Mouse (Mus musculus): Measurements from ENCODE around the gene Rbfox3. TPM values are rescaled to one million over a fixed set of nuclear protein-coding genes. Genes with fewer than 3 reads are reported as not detected.

Rbfox3 gene
- polyA plus RNA-seq, 1 experiment from 2014 or later = 1.6 TPM

- Histone ChIP-seq H3K9me3 (no peaks in the 10 kb centered on the region), H3K27ac (no peak overlapping the region), H3K36me3 (no peaks in the 10 kb centered on the region), H3K4me3 (replicated peaks) (no peak overlapping the region), H3K4me2 (no peak overlapping the region), H3K27me3 (replicated peaks) (0 out of 2 replicates have a peak, but pooled peaks cover 5% of the 10 kb centered on the region), H3K9ac (no peak overlapping the region), H3K4me1 (no peaks in the 10 kb centered on the region)
- 61% methylated on average over 5 of the region's 5 CpGs for WGBS
- no peak for ATAC-seq (ENCODE audit: insufficient read depth, low FRiP score, low read depth)
These were observed 312.7 kb downstream of the Rbfox3 start for GRCm38 (mm10) chr11:118598726-118599125.

GRCm38 (mm10) chr11:118584826-118585225 lies 326.6 kb downstream of the Rbfox3 start:
- 5% methylated on average over 15 of the region's 15 CpGs for WGBS
- Histone ChIP-seq H3K4me3 (replicated peaks) (no peak overlapping the region), H3K27me3 (replicated peaks) (0 out of 2 replicates have a peak, but pooled peaks cover 5% of the 10 kb centered on the region), H3K4me1 (no peaks in the 10 kb centered on the region), H3K4me2 (no peak overlapping the region), H3K9me3 (no peaks in the 10 kb centered on the region), H3K36me3 (no peaks in the 10 kb centered on the region), H3K27ac (no peak overlapping the region), H3K9ac (no peak overlapping the region)
- ATAC-seq (ENCODE audit: insufficient read depth, low FRiP score, low read depth) = no peak

GRCm38 (mm10) chr11:118583989-118584388 lies 327.4 kb downstream of the Rbfox3 start:
- H3K4me2 ChIP-seq = no peak overlapping the region
- no peak for ATAC-seq (ENCODE audit: insufficient read depth, low FRiP score, low read depth)
- H3K4me3 ChIP-seq (replicated peaks) = no peak overlapping the region
- whole genome bisulfite sequencing = 87% methylated on average over 1 of the region's 1 CpGs
- no peaks in the 10 kb centered on the region for H3K9me3 ChIP-seq
- no peaks in the 10 kb centered on the region for H3K4me1 ChIP-seq
- no peak overlapping the region for H3K27ac ChIP-seq
- no peak overlapping the region for H3K9ac ChIP-seq
- 0 out of 2 replicates have a peak, but pooled peaks cover 8% of the 10 kb centered on the region for H3K27me3 ChIP-seq (replicated peaks)
- H3K36me3 ChIP-seq = no peaks in the 10 kb centered on the region

GRCm38 (mm10) chr11:118583573-118583972 lies 327.8 kb downstream of the Rbfox3 start:
- Histone ChIP-seq H3K36me3 (no peaks in the 10 kb centered on the region), H3K9me3 (no peaks in the 10 kb centered on the region), H3K27ac (no peak overlapping the region), H3K9ac (no peak overlapping the region), H3K27me3 (replicated peaks) (0 out of 2 replicates have a peak, but pooled peaks cover 8% of the 10 kb centered on the region), H3K4me2 (no peak overlapping the region), H3K4me1 (no peaks in the 10 kb centered on the region), H3K4me3 (replicated peaks) (no peak overlapping the region)
- 80% methylated on average over 8 of the region's 8 CpGs for WGBS
- no peak for ATAC-seq (ENCODE audit: insufficient read depth, low FRiP score, low read depth)

- Histone ChIP-seq H3K4me2 (no peak overlapping the region), H3K9me3 (no peaks in the 10 kb centered on the region), H3K36me3 (no peaks in the 10 kb centered on the region), H3K4me3 (replicated peaks) (no peak overlapping the region), H3K9ac (no peak overlapping the region), H3K27ac (no peak overlapping the region), H3K4me1 (no peaks in the 10 kb centered on the region), H3K27me3 (replicated peaks) (0 out of 2 replicates have a peak, but pooled peaks cover 12% of the 10 kb centered on the region)
- WGBS = 46% methylated on average over 4 of the region's 4 CpGs
- ATAC-seq (ENCODE audit: insufficient read depth, low FRiP score, low read depth) = no peak
These were observed 330.4 kb downstream of the Rbfox3 start for GRCm38 (mm10) chr11:118581019-118581418.

GRCm38 (mm10) chr11:118579622-118580021 lies 331.8 kb downstream of the Rbfox3 start:
- Histone ChIP-seq H3K4me3 (replicated peaks) (no peak overlapping the region), H3K4me2 (no peak overlapping the region), H3K4me1 (no peaks in the 10 kb centered on the region), H3K9ac (no peak overlapping the region), H3K9me3 (no peaks in the 10 kb centered on the region), H3K27ac (no peak overlapping the region), H3K27me3 (replicated peaks) (0 out of 2 replicates have a peak, but pooled peaks cover 12% of the 10 kb centered on the region), H3K36me3 (no peaks in the 10 kb centered on the region)
- no peak for ATAC-seq (ENCODE audit: insufficient read depth, low FRiP score, low read depth)
- WGBS = 80% methylated on average over 8 of the region's 8 CpGs

- H3K4me3 ChIP-seq (replicated peaks) = no peak overlapping the region
- H3K36me3 ChIP-seq = no peaks in the 10 kb centered on the region
- H3K4me1 ChIP-seq = no peaks in the 10 kb centered on the region
- ATAC-seq (ENCODE audit: insufficient read depth, low FRiP score, low read depth) = no peak
- no peak overlapping the region for H3K4me2 ChIP-seq
- H3K9ac ChIP-seq = no peak overlapping the region
- no peaks in the 10 kb centered on the region for H3K9me3 ChIP-seq
- H3K27ac ChIP-seq = no peak overlapping the region
- peaks cover 25% of the 10 kb centered on the region for H3K27me3 ChIP-seq (replicated peaks)
- WGBS = 61% methylated on average over 15 of the region's 15 CpGs
These were observed 334.1 kb downstream of the Rbfox3 start for GRCm38 (mm10) chr11:118577271-118577670.

- WGBS = 55% methylated on average over 8 of the region's 8 CpGs
- no peak for ATAC-seq (ENCODE audit: insufficient read depth, low FRiP score, low read depth)
- H3K27me3 ChIP-seq (replicated peaks) = peaks cover 32% of the 10 kb centered on the region
These were observed 334.8 kb downstream of the Rbfox3 start for GRCm38 (mm10) chr11:118576611-118577010.

GRCm38 (mm10) chr11:118574418-118574817 lies 337.0 kb downstream of the Rbfox3 start:
- no peaks in the 10 kb centered on the region for H3K36me3 ChIP-seq
- 70% methylated on average over 5 of the region's 5 CpGs for WGBS
- no peak overlapping the region for H3K27ac ChIP-seq
- H3K9me3 ChIP-seq = no peaks in the 10 kb centered on the region
- H3K4me2 ChIP-seq = no peak overlapping the region
- ATAC-seq (ENCODE audit: insufficient read depth, low FRiP score, low read depth) = no peak
- H3K4me1 ChIP-seq = no peaks in the 10 kb centered on the region
- H3K27me3 ChIP-seq (replicated peaks) = peaks cover 46% of the 10 kb centered on the region
- no peak overlapping the region for H3K4me3 ChIP-seq (replicated peaks)
- H3K9ac ChIP-seq = no peak overlapping the region

More at GRCm38 (mm10) chr11:118576611-118577010, 334.8 kb downstream of the Rbfox3 start:
- Histone ChIP-seq H3K27ac (no peak overlapping the region), H3K9me3 (no peaks in the 10 kb centered on the region), H3K4me3 (replicated peaks) (no peak overlapping the region), H3K4me2 (no peak overlapping the region), H3K4me1 (no peaks in the 10 kb centered on the region), H3K9ac (no peak overlapping the region), H3K36me3 (no peaks in the 10 kb centered on the region)

- Histone ChIP-seq H3K4me2 (no peak overlapping the region), H3K4me1 (no peaks in the 10 kb centered on the region), H3K4me3 (replicated peaks) (no peak overlapping the region), H3K9ac (no peak overlapping the region), H3K9me3 (no peaks in the 10 kb centered on the region), H3K36me3 (no peaks in the 10 kb centered on the region), H3K27me3 (replicated peaks) (peaks cover 54% of the 10 kb centered on the region), H3K27ac (no peak overlapping the region)
- 0% methylated on average over 3 of the region's 3 CpGs for WGBS
- ATAC-seq (ENCODE audit: insufficient read depth, low FRiP score, low read depth) = no peak
These were observed 337.8 kb downstream of the Rbfox3 start for GRCm38 (mm10) chr11:118573569-118573968.

GRCm38 (mm10) chr11:118573000-118573399 lies 338.4 kb downstream of the Rbfox3 start:
- WGBS = 67% methylated on average over 7 of the region's 7 CpGs
- Histone ChIP-seq H3K27me3 (replicated peaks) (peaks cover 60% of the 10 kb centered on the region), H3K9ac (no peak overlapping the region)

GRCm38 (mm10) chr11:118570164-118570563 lies 341.2 kb downstream of the Rbfox3 start:
- Histone ChIP-seq H3K27ac (no peak overlapping the region), H3K9ac (no peak overlapping the region), H3K27me3 (replicated peaks) (peaks cover 68% of the 10 kb centered on the region), H3K4me3 (replicated peaks) (peak overlapping the region; percentile 17; the same call in 1 of the 2 replicates), H3K4me2 (peak overlapping the region; percentile 37), H3K9me3 (no peaks in the 10 kb centered on the region), H3K4me1 (no peaks in the 10 kb centered on the region), H3K36me3 (no peaks in the 10 kb centered on the region)
- WGBS = 1% methylated on average over 27 of the region's 27 CpGs
- ATAC-seq (ENCODE audit: insufficient read depth, low FRiP score, low read depth) = no peak

More at GRCm38 (mm10) chr11:118573000-118573399, 338.4 kb downstream of the Rbfox3 start:
- H3K4me2 ChIP-seq = no peak overlapping the region
- H3K4me1 ChIP-seq = no peaks in the 10 kb centered on the region
- ATAC-seq (ENCODE audit: insufficient read depth, low FRiP score, low read depth) = no peak
- no peak overlapping the region for H3K27ac ChIP-seq
- no peak overlapping the region for H3K4me3 ChIP-seq (replicated peaks)
- no peaks in the 10 kb centered on the region for H3K36me3 ChIP-seq
- H3K9me3 ChIP-seq = no peaks in the 10 kb centered on the region

All from stomach, embryonic 15.5 days (tissue).